Mouse (Mus musculus) testis, postnatal 14 days (tissue): Measurements from ENCODE around the gene Gm6337.
"Not testable (repeated sequence)": the region's sequence is repeated elsewhere in the genome, so short reads cannot be mapped to it uniquely, and the experiment has no call there.

Source experiments
- DNase-seq: peaks from one replicate; pipeline ENCODE4 v3.0.0; 2021; ENCODE audit warnings: low spot score

Gene Gm6337

GRCm38 (mm10) chr14:6058167-6058566, at the start of gene Gm6337:
Gene Gm6337 (minus strand): TSS chr14:6058267.
- not testable (repeated sequence) for DNase-seq

DNA sequence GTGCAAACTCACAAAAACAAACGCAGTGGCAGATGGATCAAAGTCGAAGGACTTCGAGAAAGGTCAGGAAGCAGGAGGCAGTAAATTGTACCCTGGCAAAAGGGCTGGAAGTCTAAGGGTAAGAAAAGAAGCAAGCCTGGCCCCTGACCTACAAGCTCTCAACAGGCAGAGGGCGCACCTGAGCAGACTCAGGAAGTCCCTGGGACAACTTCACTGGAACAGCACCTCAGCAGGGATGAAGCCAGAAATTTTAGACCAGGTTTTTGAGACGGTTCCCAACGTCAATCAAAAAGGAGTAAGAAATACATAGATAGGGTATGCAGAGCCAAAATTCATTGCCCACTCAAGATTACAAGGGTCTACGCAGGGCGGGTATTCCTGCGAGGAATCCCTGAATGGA, 49.4 kb upstream of the Gm6337 start:
- not testable (repeated sequence) for DNase-seq

DNA sequence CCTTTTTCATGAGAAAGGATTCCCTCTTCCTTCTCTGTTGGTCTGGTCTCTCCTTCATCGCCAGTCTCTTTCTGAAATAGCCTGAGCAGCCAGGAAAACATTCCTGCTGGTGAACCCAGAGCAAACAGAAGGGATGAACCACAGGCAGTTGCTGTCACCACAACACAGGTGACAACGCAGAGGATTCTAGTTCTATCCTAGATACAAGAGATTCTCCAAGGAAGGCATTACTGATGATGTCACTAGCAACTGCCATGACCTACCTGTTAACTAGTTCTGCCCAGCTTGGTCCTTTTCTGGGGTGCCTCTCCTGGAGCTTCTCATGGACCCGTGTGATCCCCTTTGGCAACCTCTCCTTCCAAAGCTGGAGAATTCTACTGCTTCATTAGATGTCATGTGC, 35.8 kb upstream of the Gm6337 start, which contains the start of gene Gm8206:
TSS of gene Gm8206 (minus strand) at position 101 of the 400 bp plus-strand sequence.
- DNase-seq = not testable (repeated sequence)
